Mouse (Mus musculus): Measurements from ENCODE around the gene Sirt4. TPM values are rescaled to one million over a fixed set of nuclear protein-coding genes. Genes with fewer than 3 reads are reported as not detected.
"Not testable (repeated sequence)": the region's sequence is repeated elsewhere in the genome, so short reads cannot be mapped to it uniquely, and the experiment has no call there.

The Sirt4 gene
- total RNA-seq, 2 experiments from 2014 or later = 7.1 to 9.2 TPM

GRCm38 (mm10) chr5:115495618-115496017 lies 11.1 kb upstream of the Sirt4 start:
- not testable (repeated sequence) for ATAC-seq (replicated peaks; ENCODE audit: poor library complexity, severe bottlenecking)

GRCm38 (mm10) chr5:115493441-115493840 lies 8.9 kb upstream of the Sirt4 start:
- ATAC-seq (replicated peaks; ENCODE audit: poor library complexity, severe bottlenecking) = no peak

- no peak for ATAC-seq (replicated peaks; ENCODE audit: poor library complexity, severe bottlenecking)
Observed at GRCm38 (mm10) chr5:115492711-115493335, 8.3 kb upstream of the Sirt4 start.

GRCm38 (mm10) chr5:115491771-115492322 lies 7.3 kb upstream of the Sirt4 start:
- ATAC-seq (replicated peaks; ENCODE audit: poor library complexity, severe bottlenecking) = peak; percentile 44

GRCm38 (mm10) chr5:115491076-115491475 lies 6.6 kb upstream of the Sirt4 start:
- no peak for ATAC-seq (replicated peaks; ENCODE audit: poor library complexity, severe bottlenecking)

- ATAC-seq (replicated peaks; ENCODE audit: poor library complexity, severe bottlenecking) = peak; percentile 5
Observed at GRCm38 (mm10) chr5:115490638-115491000, 6.1 kb upstream of the Sirt4 start.

GRCm38 (mm10) chr5:115489699-115490637 lies 5.4 kb upstream of the Sirt4 start:
- peak; percentile 72 for ATAC-seq (replicated peaks; ENCODE audit: poor library complexity, severe bottlenecking)

- ATAC-seq (replicated peaks; ENCODE audit: poor library complexity, severe bottlenecking) = no peak; the same call in none of the 2 replicates
Observed at GRCm38 (mm10) chr5:115488841-115489698, 4.5 kb upstream of the Sirt4 start.

GRCm38 (mm10) chr5:115487942-115488580 lies 3.5 kb upstream of the Sirt4 start:
- ATAC-seq (replicated peaks; ENCODE audit: poor library complexity, severe bottlenecking) = no peak

- ATAC-seq (replicated peaks; ENCODE audit: poor library complexity, severe bottlenecking) = no peak
Observed at GRCm38 (mm10) chr5:115487353-115487752, 2.8 kb upstream of the Sirt4 start.

GRCm38 (mm10) chr5:115486726-115487125 lies 2.2 kb upstream of the Sirt4 start:
- no peak for ATAC-seq (replicated peaks; ENCODE audit: poor library complexity, severe bottlenecking)

GRCm38 (mm10) chr5:115485489-115486205 lies 1.1 kb upstream of the Sirt4 start:
- no peak for ATAC-seq (replicated peaks; ENCODE audit: poor library complexity, severe bottlenecking)

GRCm38 (mm10) chr5:115484996-115485395 lies 471 bp upstream of the Sirt4 start:
- ATAC-seq (replicated peaks; ENCODE audit: poor library complexity, severe bottlenecking) = no peak

- no peak for ATAC-seq (replicated peaks; ENCODE audit: poor library complexity, severe bottlenecking)
Observed at GRCm38 (mm10) chr5:115483385-115483784, 1.1 kb downstream of the Sirt4 start.

- ATAC-seq (replicated peaks; ENCODE audit: poor library complexity, severe bottlenecking) = no peak
Observed at GRCm38 (mm10) chr5:115482390-115483265, 1.9 kb downstream of the Sirt4 start.

GRCm38 (mm10) chr5:115480101-115480500 lies 4.4 kb downstream of the Sirt4 start:
- ATAC-seq (replicated peaks; ENCODE audit: poor library complexity, severe bottlenecking) = no peak

- ATAC-seq (replicated peaks; ENCODE audit: poor library complexity, severe bottlenecking) = no peak
Observed at GRCm38 (mm10) chr5:115479561-115479960, 5.0 kb downstream of the Sirt4 start.

- no peak for ATAC-seq (replicated peaks; ENCODE audit: poor library complexity, severe bottlenecking)
Observed at GRCm38 (mm10) chr5:115476107-115476727, 8.3 kb downstream of the Sirt4 start.
